Mouse (Mus musculus): Measurements from ENCODE around the gene Clec4n.

- TF ChIP-seq ZNF384 (IDR thresholded peaks at IDR 0.05; ENCODE audit: low read depth, low read length): no peak
- no peak for TF ChIP-seq SIN3A (IDR thresholded peaks at IDR 0.05; ENCODE audit: low read length)
- no peak for TF ChIP-seq POLR2AphosphoS2 (IDR thresholded peaks at IDR 0.05; ENCODE audit: low read depth, low read length)
- TF ChIP-seq MAX (IDR thresholded peaks at IDR 0.05; ENCODE audit: low read length): no peak
- no peak for TF ChIP-seq ZKSCAN1 (IDR thresholded peaks at IDR 0.05; ENCODE audit: borderline replicate concordance, low read depth, low read length)
Observed at GRCm38 (mm10) chr6:123258946-123259345, 29.3 kb downstream of the Clec4n start.
